Mouse (Mus musculus) neural tube, embryonic 12.5 days (tissue): Measurements from ENCODE around the gene Ak2. TPM values are rescaled to one million over a fixed set of nuclear protein-coding genes. Genes with fewer than 3 reads are reported as not detected.

ENCODE experiments used
- ATAC-seq: fragments of 200-750 bp; cut with Nextera tagmentation; 2 replicates; pipeline ENCODE4 v1.8.0; 2017; ENCODE audit warnings: low read depth, mild to moderate bottlenecking, moderate TSS enrichment, moderate library complexity; ENCODE audit not compliant: low FRiP score
- H3K27ac ChIP-seq: fragments of 300-500 bp; sonication (generic); 2 replicates; pipeline ENCODE4 v1.5.1; 2016
- H3K27me3 ChIP-seq: fragments of 300-500 bp; sonication (generic); replicated peaks from 2 replicates; pipeline ENCODE4 v1.6.1; 2016; ENCODE audit warnings: mild to moderate bottlenecking
- H3K36me3 ChIP-seq: fragments of 300-500 bp; sonication (generic); 2 replicates; pipeline ENCODE4 v1.6.1; 2016; ENCODE audit warnings: mild to moderate bottlenecking
- H3K4me1 ChIP-seq: fragments of 300-500 bp; sonication (generic); 2 replicates; pipeline ENCODE4 v1.6.1; 2016
- H3K4me2 ChIP-seq: fragments of 300-500 bp; sonication (generic); replicated peaks from 2 replicates; pipeline ENCODE4 v1.6.1; 2016; ENCODE audit warnings: mild to moderate bottlenecking
- H3K4me3 ChIP-seq: fragments of 300-500 bp; sonication (generic); 2 replicates; pipeline ENCODE4 v1.5.1; 2016
- H3K9ac ChIP-seq: fragments of 300-500 bp; sonication (generic); 2 replicates; pipeline ENCODE4 v1.6.1; 2016; ENCODE audit warnings: mild to moderate bottlenecking
- H3K9me3 ChIP-seq: fragments of 300-500 bp; sonication (generic); 2 replicates; pipeline ENCODE4 v1.6.1; 2016; ENCODE audit warnings: mild to moderate bottlenecking
- WGBS: fragments of 180-500 bp; shearing (Covaris S2); methylation state at CpG from one replicate; pipeline ENCODE4 v1.1.7; 2016; 5-methylcytosine and 5-hydroxymethylcytosine counted together
- polyA plus RNA-seq: library from polyadenylated mRNA; unstranded; fragments of >200 nt; fragmentation: Nextera tagmentation; extraction: Ambion mirVana; gene quantifications from 2 replicates; pipeline ENCODE4 v1.2.1, GENCODE M21; 2016

Ak2 gene
- polyA plus RNA-seq, 1 experiment from 2014 or later = 124 TPM

GRCm38 (mm10) chr4:128977217-128977616 is 14.5 kb upstream of the Ak2 start:
- H3K9ac ChIP-seq = no peak overlapping the region
- H3K36me3 ChIP-seq = no peaks in the 10 kb centered on the region
- no peak overlapping the region for H3K4me2 ChIP-seq
- no peak overlapping the region for H3K27ac ChIP-seq
- WGBS = 82% methylated on average over 3 of the region's 3 CpGs
- no peak for ATAC-seq
- no peaks in the 10 kb centered on the region for H3K4me1 ChIP-seq
- H3K4me3 ChIP-seq = no peak overlapping the region
- H3K9me3 ChIP-seq = no peaks in the 10 kb centered on the region
- no peaks in the 10 kb centered on the region for H3K27me3 ChIP-seq

- no peak overlapping the region for H3K4me2 ChIP-seq
- no peak overlapping the region for H3K27ac ChIP-seq
- H3K4me3 ChIP-seq = no peak overlapping the region
- no peak overlapping the region for H3K9ac ChIP-seq
- H3K36me3 ChIP-seq = no peaks in the 10 kb centered on the region
- no peak for ATAC-seq
- H3K27me3 ChIP-seq = no peaks in the 10 kb centered on the region
- no peaks in the 10 kb centered on the region for H3K9me3 ChIP-seq
- 48% methylated on average over 1 of the region's 1 CpGs for WGBS
- H3K4me1 ChIP-seq = no peaks in the 10 kb centered on the region
Measured at GRCm38 (mm10) chr4:128978634-128979033, 13.1 kb upstream of the Ak2 start.

- Histone ChIP-seq H3K4me2 (no peak overlapping the region), H3K9ac (no peak overlapping the region), H3K36me3 (no peaks in the 10 kb centered on the region), H3K9me3 (no peaks in the 10 kb centered on the region), H3K4me1 (no peaks in the 10 kb centered on the region), H3K4me3 (no peak overlapping the region), H3K27me3 (no peaks in the 10 kb centered on the region), H3K27ac (no peak overlapping the region)
- WGBS = 80% methylated on average over 12 of the region's 12 CpGs
- no peak for ATAC-seq
Measured at GRCm38 (mm10) chr4:128980890-128981832, 10.6 kb upstream of the Ak2 start.

GRCm38 (mm10) chr4:128981833-128982180 is 10.0 kb upstream of the Ak2 start:
- Histone ChIP-seq H3K9ac (no peak overlapping the region), H3K4me3 (no peak overlapping the region), H3K9me3 (no peaks in the 10 kb centered on the region), H3K36me3 (no peaks in the 10 kb centered on the region), H3K27me3 (no peaks in the 10 kb centered on the region), H3K27ac (no peak overlapping the region), H3K4me2 (no peak overlapping the region), H3K4me1 (no peaks in the 10 kb centered on the region)
- no peak for ATAC-seq
- 75% methylated on average over 11 of the region's 11 CpGs for WGBS

- Histone ChIP-seq H3K4me3 (no peak overlapping the region), H3K27ac (no peak overlapping the region), H3K4me2 (no peak overlapping the region), H3K9me3 (no peaks in the 10 kb centered on the region), H3K36me3 (no peaks in the 10 kb centered on the region), H3K27me3 (no peaks in the 10 kb centered on the region), H3K4me1 (no peaks in the 10 kb centered on the region), H3K9ac (no peak overlapping the region)
- ATAC-seq = no peak
- 76% methylated on average over 2 of the region's 2 CpGs for WGBS
Measured at GRCm38 (mm10) chr4:128983151-128983550, 8.6 kb upstream of the Ak2 start.

GRCm38 (mm10) chr4:128983656-128984055 is 8.1 kb upstream of the Ak2 start:
- Histone ChIP-seq H3K27me3 (0 out of 2 replicates have a peak, but pooled peaks cover 1% of the 10 kb centered on the region), H3K36me3 (no peaks in the 10 kb centered on the region), H3K4me1 (no peaks in the 10 kb centered on the region), H3K27ac (no peak overlapping the region), H3K9ac (no peak overlapping the region), H3K9me3 (no peaks in the 10 kb centered on the region), H3K4me3 (no peak overlapping the region), H3K4me2 (no peak overlapping the region)
- 57% methylated on average over 2 of the region's 2 CpGs for WGBS
- ATAC-seq = no peak

GRCm38 (mm10) chr4:128984600-128984999 is 7.2 kb upstream of the Ak2 start:
- Histone ChIP-seq H3K27me3 (0 out of 2 replicates have a peak, but pooled peaks cover 4% of the 10 kb centered on the region), H3K9ac (no peak overlapping the region), H3K9me3 (no peaks in the 10 kb centered on the region), H3K36me3 (no peaks in the 10 kb centered on the region), H3K4me1 (no peaks in the 10 kb centered on the region), H3K4me2 (no peak overlapping the region), H3K27ac (no peak overlapping the region), H3K4me3 (no peak overlapping the region)
- WGBS = 79% methylated on average over 3 of the region's 3 CpGs
- ATAC-seq = no peak

GRCm38 (mm10) chr4:128988911-128989310 is 2.8 kb upstream of the Ak2 start:
- 44% methylated on average over 3 of the region's 3 CpGs for WGBS
- 0 out of 2 replicates have a peak, but pooled peaks cover 4% of the 10 kb centered on the region for H3K27me3 ChIP-seq
- no peak overlapping the region for H3K4me2 ChIP-seq
- H3K27ac ChIP-seq = no peak overlapping the region
- no peak for ATAC-seq
- no peaks in the 10 kb centered on the region for H3K9me3 ChIP-seq
- H3K4me3 ChIP-seq = no peak overlapping the region
- H3K4me1 ChIP-seq = peaks cover 7% of the 10 kb centered on the region
- no peak overlapping the region for H3K9ac ChIP-seq
- no peaks in the 10 kb centered on the region for H3K36me3 ChIP-seq

- peaks cover 14% of the 10 kb centered on the region for H3K4me1 ChIP-seq
- WGBS = 48% methylated on average over 11 of the region's 11 CpGs
- no peaks in the 10 kb centered on the region for H3K36me3 ChIP-seq
- H3K27ac ChIP-seq = no peak overlapping the region
- no peak for ATAC-seq
- no peaks in the 10 kb centered on the region for H3K9me3 ChIP-seq
- no peak overlapping the region for H3K4me3 ChIP-seq
- no peak overlapping the region for H3K9ac ChIP-seq
- no peak overlapping the region for H3K4me2 ChIP-seq
- 0 out of 2 replicates have a peak, but pooled peaks cover 4% of the 10 kb centered on the region for H3K27me3 ChIP-seq
Measured at GRCm38 (mm10) chr4:128989678-128990077, 2.1 kb upstream of the Ak2 start.

- H3K36me3 ChIP-seq = no peaks in the 10 kb centered on the region
- no peaks in the 10 kb centered on the region for H3K9me3 ChIP-seq
- 85% methylated on average over 3 of the region's 3 CpGs for WGBS
- no peak overlapping the region for H3K4me2 ChIP-seq
- no peak for ATAC-seq
- 0 out of 2 replicates have a peak, but pooled peaks cover 4% of the 10 kb centered on the region for H3K27me3 ChIP-seq
- no peak overlapping the region for H3K4me3 ChIP-seq
- no peak overlapping the region for H3K27ac ChIP-seq
- no peak overlapping the region for H3K9ac ChIP-seq
- H3K4me1 ChIP-seq = peaks cover 18% of the 10 kb centered on the region
Measured at GRCm38 (mm10) chr4:128992176-128992575, 418 bp downstream of the Ak2 start.

- Histone ChIP-seq H3K27ac (no peak overlapping the region), H3K9me3 (no peaks in the 10 kb centered on the region), H3K9ac (peak overlapping the region; percentile 74), H3K4me3 (peak overlapping the region; percentile 82), H3K4me1 (peaks cover 18% of the 10 kb centered on the region), H3K4me2 (peak overlapping the region; percentile 93), H3K27me3 (0 out of 2 replicates have a peak, but pooled peaks cover 4% of the 10 kb centered on the region), H3K36me3 (no peaks in the 10 kb centered on the region)
- peak; percentile 99 for ATAC-seq
- WGBS = under 1% methylated on average over 49 of the region's 49 CpGs
Measured at GRCm38 (mm10) chr4:128993025-128993662, 1.4 kb downstream of the Ak2 start.

- no peak overlapping the region for H3K27ac ChIP-seq
- peak; percentile 45 for ATAC-seq
- H3K9ac ChIP-seq = peak overlapping the region; percentile 74
- no peaks in the 10 kb centered on the region for H3K36me3 ChIP-seq
- peak overlapping the region; percentile 93 for H3K4me2 ChIP-seq
- 4% methylated on average over 12 of the region's 12 CpGs for WGBS
- peak overlapping the region; percentile 82 for H3K4me3 ChIP-seq
- 0 out of 2 replicates have a peak, but pooled peaks cover 2% of the 10 kb centered on the region for H3K27me3 ChIP-seq
- no peaks in the 10 kb centered on the region for H3K9me3 ChIP-seq
- H3K4me1 ChIP-seq = peaks cover 20% of the 10 kb centered on the region
Measured at GRCm38 (mm10) chr4:128993675-128994074, 1.9 kb downstream of the Ak2 start.
